Mouse (Mus musculus) intestine, embryonic 16.5 days (tissue): ENCODE measurements around the gene Cdk14. TPM values are rescaled to one million over a fixed set of nuclear protein-coding genes. Genes with fewer than 3 reads are reported as not detected.

Source experiments
- ATAC-seq: fragments of 200-750 bp; cut with Nextera tagmentation; 2 replicates; pipeline ENCODE4 v1.8.0; 2017; ENCODE audit warnings: moderate TSS enrichment, moderate library complexity
- H3K27ac ChIP-seq: fragments of 300-500 bp; sonication (generic); 2 replicates; pipeline ENCODE4 v1.5.1; 2014; ENCODE audit warnings: mild to moderate bottlenecking, low read length
- H3K27me3 ChIP-seq: fragments of 300-500 bp; sonication (generic); replicated peaks from 2 replicates; pipeline ENCODE4 v1.6.1; 2014; ENCODE audit warnings: low read length, control low read depth, mixed read lengths; ENCODE audit not compliant: control insufficient read depth, insufficient read depth
- H3K36me3 ChIP-seq: fragments of 300-500 bp; sonication (generic); 2 replicates; pipeline ENCODE4 v1.6.1; 2014; ENCODE audit warnings: low read length, control low read depth; ENCODE audit not compliant: control insufficient read depth, insufficient read depth
- H3K4me1 ChIP-seq: fragments of 300-500 bp; sonication (generic); 2 replicates; pipeline ENCODE4 v1.6.1; 2014; ENCODE audit warnings: low read length, control low read depth, mixed read lengths; ENCODE audit not compliant: control insufficient read depth, insufficient read depth
- H3K4me2 ChIP-seq: fragments of 300-500 bp; sonication (generic); 2 replicates; pipeline ENCODE4 v1.6.1; 2014; ENCODE audit warnings: low read depth, low read length, control low read depth
- H3K4me3 ChIP-seq: fragments of 300-500 bp; sonication (generic); 2 replicates; pipeline ENCODE4 v1.5.1; 2014; ENCODE audit warnings: mild to moderate bottlenecking, low read length
- H3K9ac ChIP-seq: fragments of 300-500 bp; sonication (generic); 2 replicates; pipeline ENCODE4 v1.6.1; 2014; ENCODE audit warnings: low read depth, low read length
- H3K9me3 ChIP-seq: fragments of 300-500 bp; sonication (generic); 2 replicates; pipeline ENCODE4 v1.6.1; 2016; ENCODE audit warnings: low read length, control low read depth; ENCODE audit not compliant: control insufficient read depth
- WGBS: fragments of 180-500 bp; shearing (Covaris S2); extraction: QIAGEN DNeasy Blood & Tissue Kit; methylation state at CpG from one replicate; pipeline ENCODE4 v1.1.7; 2014; 5-methylcytosine and 5-hydroxymethylcytosine counted together
- polyA plus RNA-seq: library from polyadenylated mRNA; unstranded; fragments of >200 nt; fragmentation: Nextera tagmentation; extraction: Ambion mirVana; gene quantifications from 2 replicates; pipeline ENCODE4 v1.2.1, GENCODE M21; 2015

Cdk14 gene
- polyA plus RNA-seq, 1 experiment from 2014 or later, result 8.9 TPM

- Histone ChIP-seq H3K27ac (no peak overlapping the region), H3K4me1 (0 out of 2 replicates have a peak, but pooled peaks cover 4% of the 10 kb centered on the region), H3K9ac (no peak overlapping the region), H3K36me3 (no peaks in the 10 kb centered on the region), H3K4me3 (no peak overlapping the region), H3K27me3 (no peaks in the 10 kb centered on the region), H3K9me3 (no peaks in the 10 kb centered on the region), H3K4me2 (no peak overlapping the region)
- 68% methylated on average over 3 of the region's 3 CpGs for WGBS
- ATAC-seq, result peak; percentile 36; the same call in 1 of the 2 replicates
Measured at GRCm38 (mm10) chr5:5285876-5286275, 134.2 kb downstream of the Cdk14 start.

GRCm38 (mm10) chr5:5284531-5284930, 135.6 kb downstream of the Cdk14 start:
- H3K9me3 ChIP-seq, result no peaks in the 10 kb centered on the region
- no peaks in the 10 kb centered on the region for H3K36me3 ChIP-seq
- H3K27me3 ChIP-seq, result no peaks in the 10 kb centered on the region
- no peak for ATAC-seq
- no peak overlapping the region for H3K27ac ChIP-seq
- 82% methylated on average over 5 of the region's 5 CpGs for WGBS
- no peak overlapping the region for H3K4me3 ChIP-seq
- 0 out of 2 replicates have a peak, but pooled peaks cover 4% of the 10 kb centered on the region for H3K4me1 ChIP-seq
- H3K4me2 ChIP-seq, result no peak overlapping the region
- H3K9ac ChIP-seq, result no peak overlapping the region

GRCm38 (mm10) chr5:5283756-5284430, 136.2 kb downstream of the Cdk14 start:
- H3K9me3 ChIP-seq, result no peaks in the 10 kb centered on the region
- H3K4me2 ChIP-seq, result no peak overlapping the region
- ATAC-seq, result peak; percentile 88
- H3K36me3 ChIP-seq, result no peaks in the 10 kb centered on the region
- H3K9ac ChIP-seq, result no peak overlapping the region
- H3K4me3 ChIP-seq, result no peak overlapping the region
- 0 out of 2 replicates have a peak, but pooled peaks cover 4% of the 10 kb centered on the region for H3K4me1 ChIP-seq
- WGBS, result 44% methylated on average over 6 of the region's 6 CpGs
- H3K27ac ChIP-seq, result peak overlapping the region; percentile 33; the same call in 1 of the 2 replicates
- H3K27me3 ChIP-seq, result no peaks in the 10 kb centered on the region

GRCm38 (mm10) chr5:5282425-5282824, 137.7 kb downstream of the Cdk14 start:
- no peak for ATAC-seq
- H3K27ac ChIP-seq, result no peak overlapping the region
- 83% methylated on average over 5 of the region's 5 CpGs for WGBS

GRCm38 (mm10) chr5:5275321-5275720, 144.8 kb downstream of the Cdk14 start:
- H3K9ac ChIP-seq, result no peak overlapping the region
- H3K4me1 ChIP-seq, result no peaks in the 10 kb centered on the region
- no peaks in the 10 kb centered on the region for H3K27me3 ChIP-seq
- no peak overlapping the region for H3K4me2 ChIP-seq
- no peaks in the 10 kb centered on the region for H3K9me3 ChIP-seq
- WGBS, result 68% methylated on average over 2 of the region's 2 CpGs
- H3K27ac ChIP-seq, result no peak overlapping the region
- H3K4me3 ChIP-seq, result no peak overlapping the region
- ATAC-seq, result no peak
- no peaks in the 10 kb centered on the region for H3K36me3 ChIP-seq

More at GRCm38 (mm10) chr5:5282425-5282824, 137.7 kb downstream of the Cdk14 start:
- H3K36me3 ChIP-seq, result no peaks in the 10 kb centered on the region
- no peak overlapping the region for H3K4me3 ChIP-seq
- H3K4me1 ChIP-seq, result 0 out of 2 replicates have a peak, but pooled peaks cover 4% of the 10 kb centered on the region
- no peaks in the 10 kb centered on the region for H3K27me3 ChIP-seq
- no peak overlapping the region for H3K4me2 ChIP-seq
- no peaks in the 10 kb centered on the region for H3K9me3 ChIP-seq
- no peak overlapping the region for H3K9ac ChIP-seq

GRCm38 (mm10) chr5:5274318-5274717, 145.8 kb downstream of the Cdk14 start:
- H3K27me3 ChIP-seq, result no peaks in the 10 kb centered on the region
- 71% methylated on average over 6 of the region's 6 CpGs for WGBS
- ATAC-seq, result no peak
- H3K9ac ChIP-seq, result no peak overlapping the region
- H3K4me3 ChIP-seq, result no peak overlapping the region
- no peaks in the 10 kb centered on the region for H3K36me3 ChIP-seq
- H3K27ac ChIP-seq, result no peak overlapping the region
- no peaks in the 10 kb centered on the region for H3K9me3 ChIP-seq
- no peaks in the 10 kb centered on the region for H3K4me1 ChIP-seq
- H3K4me2 ChIP-seq, result no peak overlapping the region

- H3K4me2 ChIP-seq, result no peak overlapping the region
- no peak for ATAC-seq
- H3K36me3 ChIP-seq, result no peaks in the 10 kb centered on the region
- peaks cover 9% of the 10 kb centered on the region for H3K4me1 ChIP-seq
- H3K27ac ChIP-seq, result no peak overlapping the region
- no peak overlapping the region for H3K4me3 ChIP-seq
- no peak overlapping the region for H3K9ac ChIP-seq
- WGBS, result 90% methylated on average over 3 of the region's 3 CpGs
- H3K27me3 ChIP-seq, result no peaks in the 10 kb centered on the region
- no peaks in the 10 kb centered on the region for H3K9me3 ChIP-seq
Measured at GRCm38 (mm10) chr5:5266787-5267126, 153.4 kb downstream of the Cdk14 start.

GRCm38 (mm10) chr5:5265861-5266786, 154.0 kb downstream of the Cdk14 start:
- Histone ChIP-seq H3K9ac (no peak overlapping the region), H3K4me2 (no peak overlapping the region), H3K27me3 (no peaks in the 10 kb centered on the region), H3K27ac (no peak overlapping the region), H3K4me3 (no peak overlapping the region), H3K36me3 (no peaks in the 10 kb centered on the region), H3K4me1 (peaks cover 14% of the 10 kb centered on the region), H3K9me3 (no peaks in the 10 kb centered on the region)
- WGBS, result 25% methylated on average over 10 of the region's 10 CpGs
- peak; percentile 43; the same call in 1 of the 2 replicates for ATAC-seq

- no peaks in the 10 kb centered on the region for H3K36me3 ChIP-seq
- peaks cover 15% of the 10 kb centered on the region for H3K4me1 ChIP-seq
- no peak overlapping the region for H3K4me2 ChIP-seq
- no peak overlapping the region for H3K27ac ChIP-seq
- no peak overlapping the region for H3K9ac ChIP-seq
- WGBS, result 22% methylated on average over 8 of the region's 8 CpGs
- H3K27me3 ChIP-seq, result no peaks in the 10 kb centered on the region
- ATAC-seq, result no peak
- no peak overlapping the region for H3K4me3 ChIP-seq
- no peaks in the 10 kb centered on the region for H3K9me3 ChIP-seq
Measured at GRCm38 (mm10) chr5:5265401-5265841, 154.7 kb downstream of the Cdk14 start.
